Mouse (Mus musculus) midbrain, embryonic 10.5 days (tissue): Measurements from ENCODE around the gene Uba52. TPM values are rescaled to one million over a fixed set of nuclear protein-coding genes. Genes with fewer than 3 reads are reported as not detected.
A peak's percentile ranks its signal among the peaks of the same experiment; 100 is the strongest.

ENCODE experiments used
- DNase-seq: peaks from one replicate; pipeline ENCODE4 v3.0.0-alpha.2; 2017; ENCODE audit warnings: low spot score
- H3K27ac ChIP-seq: fragments of 300-500 bp; sonication (generic); replicated peaks from 2 replicates; pipeline ENCODE4 v1.5.1; 2016; ENCODE audit warnings: mild to moderate bottlenecking
- H3K27me3 ChIP-seq: fragments of 300-500 bp; sonication (generic); 2 replicates; pipeline ENCODE4 v1.6.1; 2016; ENCODE audit warnings: low read depth, mild to moderate bottlenecking; ENCODE audit not compliant: poor library complexity, severe bottlenecking
- H3K36me3 ChIP-seq: fragments of 300-500 bp; sonication (generic); 2 replicates; pipeline ENCODE4 v1.6.1; 2016; ENCODE audit warnings: mild to moderate bottlenecking, moderate library complexity
- H3K4me1 ChIP-seq: fragments of 300-500 bp; sonication (generic); 2 replicates; pipeline ENCODE4 v1.6.1; 2016
- H3K4me3 ChIP-seq: fragments of 300-500 bp; sonication (generic); 2 replicates; pipeline ENCODE4 v1.5.1; 2016; ENCODE audit warnings: mild to moderate bottlenecking, moderate library complexity
- H3K9me3 ChIP-seq: fragments of 300-500 bp; sonication (generic); replicated peaks from 2 replicates; pipeline ENCODE4 v1.6.1; 2016; ENCODE audit warnings: mild to moderate bottlenecking
- WGBS: fragments of 180-500 bp; shearing (Covaris S2); methylation state at CpG from one replicate; pipeline ENCODE4 v1.1.7; 2016; 5-methylcytosine and 5-hydroxymethylcytosine counted together
- polyA plus RNA-seq: library from polyadenylated mRNA; unstranded; fragments of >200 nt; fragmentation: Nextera tagmentation; extraction: Ambion mirVana; gene quantifications from 2 replicates; pipeline ENCODE4 v1.2.1, GENCODE M21; 2016

The Uba52 gene
- 836 and 881 TPM in 2 replicates for polyA plus RNA-seq

DNA sequence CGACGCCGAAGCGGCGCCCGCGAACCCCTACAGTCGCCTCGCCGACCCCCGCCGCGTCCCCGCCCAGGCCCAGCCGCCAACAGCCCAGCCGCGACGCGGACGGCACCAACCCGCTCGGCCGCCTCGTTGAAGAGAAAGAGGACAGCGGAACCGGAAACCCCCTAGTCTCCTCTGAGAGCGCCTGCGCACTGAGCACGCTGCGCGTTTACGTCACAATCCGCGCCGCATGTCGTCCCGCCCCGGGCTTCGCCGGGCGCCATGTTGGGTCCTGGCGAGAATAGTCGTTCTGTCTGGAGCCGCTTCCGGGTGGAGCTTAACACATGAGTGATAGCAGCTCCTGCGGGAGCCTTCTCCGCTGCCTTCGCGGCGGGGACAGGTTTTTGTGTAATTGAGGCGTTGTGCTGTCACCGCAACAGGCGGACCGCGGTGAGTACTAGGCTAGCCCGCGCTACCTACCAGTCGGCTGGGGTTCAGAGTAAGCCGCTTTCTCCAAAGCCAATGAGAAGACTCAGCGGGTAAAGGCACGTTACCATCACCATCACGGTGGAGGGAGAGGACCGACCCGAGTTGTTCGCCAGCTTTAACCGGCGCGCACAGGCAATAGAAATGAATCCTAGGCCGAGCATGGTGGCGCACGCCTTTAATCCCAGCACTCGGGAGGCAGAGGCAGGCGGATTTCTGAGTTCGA is at the start of gene Uba52:
TSS of gene Uba52 (minus strand) at position 574 of the 688 bp plus-strand sequence.
- DNase-seq = peak; percentile 97
- 1% methylated on average over 74 of the region's 74 CpGs for WGBS
- H3K4me3 ChIP-seq = peak within 1 kb of the TSS; percentile 98

DNA sequence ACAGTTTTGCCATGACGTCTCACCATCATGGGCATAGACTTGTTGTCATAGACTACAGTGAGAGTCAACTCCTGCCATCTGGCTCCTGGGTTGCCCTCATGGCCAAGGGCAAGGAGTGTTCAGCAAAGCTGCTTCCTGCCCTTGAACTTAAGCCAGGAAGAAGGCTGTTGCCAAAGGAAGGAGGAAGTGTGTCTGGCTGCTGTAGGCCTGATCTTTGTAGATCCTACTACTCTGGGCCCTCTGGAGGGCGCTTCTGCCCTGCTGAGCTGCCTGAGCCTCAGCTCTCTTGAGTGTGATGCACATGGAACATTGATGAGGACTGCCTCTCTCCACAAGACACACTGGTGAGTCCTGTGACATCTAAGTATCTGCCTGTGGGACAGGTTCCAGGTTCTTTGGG is 49.5 kb upstream of the Uba52 start:
- no peak for DNase-seq
- H3K4me1 ChIP-seq = peaks cover 36% of the 10 kb centered on the region
- no peaks in the 10 kb centered on the region for H3K27me3 ChIP-seq
- no peak overlapping the region for H3K4me3 ChIP-seq
- H3K9me3 ChIP-seq = no peaks in the 10 kb centered on the region
- WGBS = 78% methylated on average over 2 of the region's 2 CpGs
- no peak overlapping the region for H3K27ac ChIP-seq
- H3K36me3 ChIP-seq = 0 out of 2 replicates have a peak, but pooled peaks cover 2% of the 10 kb centered on the region

More for the DNA sequence above, at the start of gene Uba52:
- peaks cover 46% of the 10 kb centered on the region for H3K4me1 ChIP-seq
- H3K36me3 ChIP-seq = peaks cover 61% of the 10 kb centered on the region
- no peaks in the 10 kb centered on the region for H3K9me3 ChIP-seq
- peak within 1 kb of the TSS; percentile 96 for H3K27ac ChIP-seq
- no peaks in the 10 kb centered on the region for H3K27me3 ChIP-seq

DNA sequence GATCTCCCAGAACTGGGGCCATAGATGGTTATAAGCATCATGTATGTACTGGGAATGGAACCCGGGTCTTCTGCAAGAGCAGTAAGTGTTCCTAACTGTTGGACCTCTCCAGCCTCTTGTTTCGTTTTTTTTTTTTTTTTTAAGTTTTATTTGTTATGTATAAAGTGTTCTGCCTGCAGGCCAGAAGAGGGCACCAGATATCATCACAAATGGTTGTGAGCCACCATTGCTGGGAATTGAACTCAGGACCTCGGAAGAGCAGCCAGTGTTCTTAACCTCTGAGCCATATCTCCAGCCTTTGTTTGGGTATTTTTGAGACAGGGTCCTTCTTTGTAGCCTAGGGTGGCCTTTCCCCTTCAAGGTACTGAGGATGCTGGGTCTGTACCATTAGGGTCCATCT is 48.4 kb upstream of the Uba52 start:
- 81% methylated on average over 3 of the region's 3 CpGs for WGBS
- H3K4me3 ChIP-seq = no peak overlapping the region
- DNase-seq = no peak
- no peaks in the 10 kb centered on the region for H3K9me3 ChIP-seq
- 0 out of 2 replicates have a peak, but pooled peaks cover 2% of the 10 kb centered on the region for H3K36me3 ChIP-seq
- no peak overlapping the region for H3K27ac ChIP-seq
- H3K4me1 ChIP-seq = peaks cover 31% of the 10 kb centered on the region
- no peaks in the 10 kb centered on the region for H3K27me3 ChIP-seq

DNA sequence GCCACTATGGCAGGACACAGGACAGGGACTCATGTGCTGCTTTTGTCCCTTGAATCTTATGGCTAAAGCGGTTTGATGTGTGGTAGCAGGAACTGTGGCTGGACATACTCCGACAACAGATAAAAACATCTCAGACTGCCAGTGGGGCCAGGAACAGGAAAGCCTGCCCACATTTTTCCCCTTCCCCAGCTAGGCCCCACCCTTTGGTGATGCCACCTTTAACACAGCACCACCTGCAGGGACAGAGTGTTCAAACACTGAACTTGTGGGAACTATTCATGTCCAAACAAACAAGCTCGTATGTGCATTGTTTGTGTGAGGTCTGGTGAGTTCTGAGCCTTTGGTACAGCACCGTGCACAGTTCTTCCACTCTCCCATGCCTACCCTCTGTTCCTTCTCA is 47.7 kb upstream of the Uba52 start:
- 0 out of 2 replicates have a peak, but pooled peaks cover 2% of the 10 kb centered on the region for H3K36me3 ChIP-seq
- 81% methylated on average over 4 of the region's 4 CpGs for WGBS
- no peak overlapping the region for H3K27ac ChIP-seq
- no peak overlapping the region for H3K4me3 ChIP-seq
- peaks cover 34% of the 10 kb centered on the region for H3K4me1 ChIP-seq
- no peak for DNase-seq
- H3K9me3 ChIP-seq = no peaks in the 10 kb centered on the region
- no peaks in the 10 kb centered on the region for H3K27me3 ChIP-seq

DNA sequence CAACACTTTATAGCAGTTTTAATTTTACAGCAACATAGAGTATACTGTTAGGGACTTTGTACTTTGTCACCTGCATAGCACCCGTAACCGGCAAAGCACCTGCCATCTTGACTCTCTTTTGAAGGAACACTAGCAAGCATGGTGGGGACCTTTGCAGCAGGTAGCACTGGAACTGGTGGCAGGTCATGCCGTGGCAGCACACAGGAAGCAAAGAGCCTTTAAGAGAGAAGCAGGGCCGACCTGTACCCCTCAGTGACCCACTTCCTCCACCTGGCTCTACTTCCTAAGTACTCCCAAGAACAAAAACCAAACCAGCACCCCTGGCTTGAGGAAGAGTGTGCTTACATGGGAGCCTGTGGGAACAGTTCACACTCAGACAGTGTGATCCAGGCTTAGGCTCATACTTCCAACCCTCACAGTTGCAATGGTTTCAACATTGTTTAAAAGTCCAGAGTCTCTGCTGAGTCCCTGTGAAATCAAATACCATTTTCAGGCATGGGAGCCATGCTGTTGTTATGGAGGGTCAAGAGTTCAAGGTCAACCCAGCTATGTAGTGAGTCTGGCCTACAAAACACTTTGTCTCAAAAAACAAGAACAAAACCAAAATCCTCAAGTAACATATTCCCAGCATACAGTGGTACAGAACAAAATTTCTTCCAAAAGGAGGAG is 44.6 kb upstream of the Uba52 start:
- peaks cover 15% of the 10 kb centered on the region for H3K4me1 ChIP-seq
- no peaks in the 10 kb centered on the region for H3K9me3 ChIP-seq
- 0 out of 2 replicates have a peak, but pooled peaks cover 2% of the 10 kb centered on the region for H3K36me3 ChIP-seq
- H3K4me3 ChIP-seq = no peak overlapping the region
- no peaks in the 10 kb centered on the region for H3K27me3 ChIP-seq
- 92% methylated on average over 4 of the region's 4 CpGs for WGBS
- no peak for DNase-seq
- no peak overlapping the region for H3K27ac ChIP-seq

DNA sequence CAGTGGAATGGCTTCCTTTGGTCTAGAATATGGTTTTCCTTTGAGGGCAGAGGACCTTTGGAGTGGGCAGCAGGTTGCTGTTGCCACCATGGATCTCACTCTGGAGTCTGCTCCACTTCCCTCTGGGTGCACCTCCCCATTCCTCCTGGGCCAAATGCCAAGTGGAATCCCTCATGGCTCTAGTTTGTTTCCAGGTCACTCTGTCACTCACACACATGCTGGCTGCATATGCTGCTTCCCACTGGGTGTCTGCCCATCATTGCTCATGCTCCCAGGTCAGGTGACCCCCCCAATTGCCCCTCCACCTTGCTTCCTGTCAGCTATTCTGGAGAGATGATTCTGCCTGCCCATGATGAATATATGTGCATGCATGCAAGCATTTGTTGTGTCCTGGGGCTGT is 43.1 kb upstream of the Uba52 start:
- no peak for DNase-seq
- 0 out of 2 replicates have a peak, but pooled peaks cover 2% of the 10 kb centered on the region for H3K36me3 ChIP-seq

DNA sequence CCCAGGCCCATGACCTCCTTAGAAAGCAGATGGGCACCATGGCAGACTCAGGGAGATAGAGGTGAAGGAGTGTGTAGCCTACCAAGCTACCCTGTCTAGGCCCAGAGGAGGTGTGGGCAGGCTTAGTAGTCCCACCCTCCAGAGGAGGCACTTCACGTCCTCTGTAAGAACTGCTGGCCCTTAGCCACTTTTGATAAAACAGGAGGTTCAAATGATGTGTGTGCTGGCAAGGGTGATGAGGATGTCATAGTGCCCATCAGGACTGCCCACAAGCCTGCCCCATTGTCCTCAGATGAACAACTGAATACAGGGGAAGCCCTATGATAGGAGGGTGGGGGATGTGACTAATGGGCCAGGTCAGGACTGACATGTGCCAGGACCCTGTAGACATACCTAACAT is 42.2 kb upstream of the Uba52 start:
- Histone ChIP-seq H3K4me3 (no peak overlapping the region), H3K4me1 (peaks cover 11% of the 10 kb centered on the region), H3K9me3 (no peaks in the 10 kb centered on the region), H3K36me3 (no peaks in the 10 kb centered on the region), H3K27me3 (no peaks in the 10 kb centered on the region), H3K27ac (no peak overlapping the region)
- no peak for DNase-seq
- WGBS = 86% methylated on average over 1 of the region's 1 CpGs

More for the DNA sequence above, 43.1 kb upstream of the Uba52 start:
- Histone ChIP-seq H3K4me3 (no peak overlapping the region), H3K4me1 (peaks cover 12% of the 10 kb centered on the region), H3K9me3 (no peaks in the 10 kb centered on the region), H3K27me3 (no peaks in the 10 kb centered on the region), H3K27ac (no peak overlapping the region)

DNA sequence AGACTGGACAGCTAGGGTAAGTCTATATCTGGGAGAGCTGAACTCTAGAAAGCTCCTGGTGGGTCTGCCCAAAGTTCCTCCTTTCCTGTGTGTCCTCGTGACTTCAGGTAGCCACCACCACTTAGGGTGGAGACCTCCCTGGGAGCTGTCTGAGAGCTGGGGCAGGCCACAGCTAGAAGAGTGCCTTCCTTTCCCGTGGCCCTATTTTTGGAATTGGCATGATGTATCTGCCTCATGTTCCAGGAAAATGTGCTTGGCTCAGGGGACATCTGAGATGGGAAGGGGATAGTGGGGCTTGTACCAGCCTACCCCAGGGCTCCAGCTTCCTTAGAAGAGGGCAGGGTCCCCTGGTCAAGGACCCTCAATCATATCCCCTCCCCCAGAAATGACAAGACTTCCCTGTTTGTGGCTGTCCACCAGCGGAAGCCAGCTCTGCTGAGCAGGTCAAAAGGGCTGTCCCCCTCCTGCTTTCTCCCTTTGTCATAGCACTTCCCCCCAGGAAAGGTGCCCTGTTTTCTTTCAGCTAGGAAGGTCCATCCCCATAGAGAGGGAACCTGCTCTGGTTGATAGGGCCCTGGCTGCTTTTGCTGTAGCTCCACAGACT is 41.1 kb upstream of the Uba52 start:
- H3K36me3 ChIP-seq = no peaks in the 10 kb centered on the region
- WGBS = 83% methylated on average over 3 of the region's 3 CpGs
- peaks cover 11% of the 10 kb centered on the region for H3K4me1 ChIP-seq
- no peaks in the 10 kb centered on the region for H3K9me3 ChIP-seq
- no peak overlapping the region for H3K27ac ChIP-seq
- no peaks in the 10 kb centered on the region for H3K27me3 ChIP-seq
- DNase-seq = no peak
- H3K4me3 ChIP-seq = no peak overlapping the region

DNA sequence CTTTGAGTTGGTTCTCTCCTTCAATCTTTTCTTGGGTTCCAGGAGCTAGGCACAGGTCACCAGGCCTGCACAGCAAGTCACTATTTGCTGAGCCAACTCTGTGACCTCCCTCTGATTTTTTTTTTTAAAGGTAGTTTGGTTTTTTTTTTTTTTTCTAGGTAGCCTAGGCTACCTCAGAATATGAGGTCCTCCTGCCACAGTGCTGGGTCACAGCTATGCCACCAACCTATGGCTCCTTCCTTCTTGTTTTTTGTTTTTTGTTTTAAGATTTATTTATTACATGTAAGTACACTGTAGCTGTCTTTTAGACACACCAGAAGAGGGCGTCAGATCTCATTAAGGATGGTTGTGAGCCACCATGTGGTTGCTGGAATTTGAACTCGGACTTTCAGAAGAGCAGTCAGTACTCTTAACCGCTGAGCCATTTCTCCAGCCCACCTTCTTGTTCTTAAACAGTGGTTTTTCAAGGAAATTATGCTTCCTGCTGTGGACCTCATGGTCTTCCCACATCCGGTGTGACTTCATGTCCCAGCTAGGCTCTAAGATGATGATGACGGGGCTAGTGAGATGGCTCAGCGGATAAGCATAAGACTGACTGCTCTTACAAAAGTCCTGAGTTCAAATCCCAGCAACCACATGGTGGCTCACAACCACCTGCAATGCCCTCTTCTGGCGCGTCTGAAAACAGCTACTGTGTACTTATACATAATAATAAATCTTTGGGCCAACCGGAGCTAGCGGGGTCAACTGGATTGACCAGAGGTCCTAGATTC is 39.0 kb upstream of the Uba52 start:
- H3K27ac ChIP-seq = no peak overlapping the region
- DNase-seq = no peak
- H3K4me3 ChIP-seq = no peak overlapping the region
- H3K9me3 ChIP-seq = no peaks in the 10 kb centered on the region
- H3K36me3 ChIP-seq = no peaks in the 10 kb centered on the region
- peaks cover 11% of the 10 kb centered on the region for H3K4me1 ChIP-seq
- WGBS = 94% methylated on average over 10 of the region's 10 CpGs
- H3K27me3 ChIP-seq = no peaks in the 10 kb centered on the region

DNA sequence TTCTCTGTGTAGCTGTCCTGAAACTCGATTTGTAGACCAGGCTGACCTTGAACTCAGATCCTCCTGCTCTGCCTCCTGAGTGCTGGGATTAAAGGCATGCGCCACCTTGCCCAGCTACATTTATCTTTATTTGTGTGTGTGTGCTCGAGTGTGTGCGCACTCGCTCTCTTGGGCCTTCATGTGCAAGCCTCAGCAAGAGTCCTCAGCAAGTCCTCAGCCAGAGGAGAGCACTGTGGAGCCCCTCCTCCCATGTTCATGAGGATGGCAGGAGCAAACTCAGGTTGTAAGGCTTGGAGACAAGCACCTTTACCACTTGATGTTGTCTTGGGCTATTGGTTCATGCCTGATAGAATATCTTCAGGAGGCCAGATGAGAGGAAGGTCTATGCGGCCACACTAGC is 37.2 kb upstream of the Uba52 start:
- H3K27ac ChIP-seq = no peak overlapping the region
- 91% methylated on average over 6 of the region's 6 CpGs for WGBS
- DNase-seq = no peak
- H3K36me3 ChIP-seq = no peaks in the 10 kb centered on the region
- no peak overlapping the region for H3K4me3 ChIP-seq
- H3K9me3 ChIP-seq = no peaks in the 10 kb centered on the region
- H3K27me3 ChIP-seq = no peaks in the 10 kb centered on the region
- H3K4me1 ChIP-seq = peaks cover 21% of the 10 kb centered on the region

DNA sequence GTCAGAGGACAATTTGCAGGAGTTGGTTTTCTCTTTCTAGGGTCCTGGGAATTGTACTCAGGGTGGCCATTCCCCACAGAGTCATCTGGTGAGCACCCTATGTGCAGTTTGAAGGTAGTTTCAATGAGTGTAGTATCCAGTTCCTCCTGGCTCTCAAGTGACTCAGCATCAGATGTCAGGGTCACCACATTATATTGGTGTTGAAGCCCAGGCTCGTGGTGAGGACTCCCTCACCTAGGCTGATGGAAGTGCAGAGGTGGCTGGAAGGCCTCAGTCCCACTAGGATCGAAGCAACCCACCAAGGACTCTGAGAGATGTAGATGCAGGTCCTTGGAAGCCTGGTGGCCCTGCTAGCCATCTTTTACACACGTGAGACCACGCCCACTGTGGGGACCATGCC is 35.8 kb upstream of the Uba52 start:
- Histone ChIP-seq H3K9me3 (no peaks in the 10 kb centered on the region), H3K4me3 (no peak overlapping the region), H3K36me3 (no peaks in the 10 kb centered on the region), H3K27ac (no peak overlapping the region), H3K4me1 (peaks cover 19% of the 10 kb centered on the region), H3K27me3 (no peaks in the 10 kb centered on the region)
- DNase-seq = no peak
- WGBS = 93% methylated on average over 4 of the region's 4 CpGs

DNA sequence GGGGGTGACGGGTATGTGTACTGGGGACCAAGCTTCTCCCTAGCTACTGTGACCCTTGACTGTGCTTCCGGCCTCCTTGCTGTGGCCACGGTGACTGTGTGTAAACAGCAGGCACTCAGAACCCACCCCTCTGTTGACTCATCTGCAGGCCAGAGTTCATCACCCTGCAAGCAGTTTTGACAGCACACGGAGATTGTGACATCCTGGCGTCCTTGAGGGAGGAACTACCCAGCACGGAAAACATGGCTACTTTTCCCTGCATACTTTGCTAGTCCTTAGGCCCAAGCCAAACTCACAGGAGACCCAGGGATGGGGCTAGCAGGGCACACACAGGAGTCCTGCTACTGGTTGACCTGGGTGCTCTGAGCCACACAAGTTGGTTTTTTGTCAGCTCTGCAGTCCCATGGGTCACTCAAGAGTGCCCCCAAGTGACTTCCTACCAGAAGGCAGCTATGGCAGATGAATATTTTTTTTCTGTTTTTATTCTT is 33.6 kb upstream of the Uba52 start:
- H3K27me3 ChIP-seq = no peaks in the 10 kb centered on the region
- no peak for DNase-seq
- H3K4me1 ChIP-seq = peaks cover 35% of the 10 kb centered on the region
- H3K9me3 ChIP-seq = no peaks in the 10 kb centered on the region
- H3K36me3 ChIP-seq = no peaks in the 10 kb centered on the region
- 69% methylated on average over 6 of the region's 6 CpGs for WGBS
- no peak overlapping the region for H3K4me3 ChIP-seq
- no peak overlapping the region for H3K27ac ChIP-seq
